Mouse (Mus musculus): ENCODE measurements around the gene Leo1.

DNA sequence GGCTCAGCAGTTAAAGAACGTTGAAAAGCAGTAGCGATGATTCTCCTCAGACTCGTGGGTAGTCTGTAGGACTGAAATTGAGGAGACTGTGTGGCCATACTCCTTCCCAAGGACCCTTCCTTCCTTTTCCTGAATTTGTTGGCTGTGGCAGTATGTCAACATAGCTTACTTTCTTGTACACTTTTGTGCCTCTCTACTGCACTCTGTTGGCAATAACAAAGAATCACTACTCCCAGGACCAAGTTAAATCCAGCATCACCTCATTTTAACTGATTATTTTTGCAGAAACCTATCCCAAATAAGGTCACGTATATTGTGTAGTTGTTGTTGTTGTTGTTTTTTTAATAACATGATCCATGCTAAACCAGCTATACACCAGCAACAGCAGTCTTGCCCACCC, 25.3 kb downstream of the Leo1 start:
- no peak for TF ChIP-seq CTCF (IDR thresholded peaks at IDR 0.05; ENCODE audit: control insufficient read depth, insufficient read depth, low read length)
- TF ChIP-seq POLR2A (IDR thresholded peaks at IDR 0.05; ENCODE audit: borderline replicate concordance, control insufficient read depth, low read depth, low read length), result no peak

All from bone marrow, adult 2 months (tissue).